Mouse (Mus musculus): ENCODE data around the gene Npr3. TPM values are rescaled to one million over a fixed set of nuclear protein-coding genes. Genes with fewer than 3 reads are reported as not detected.

Npr3 gene
- polyA plus RNA-seq, 1 experiment = not detected

DNA sequence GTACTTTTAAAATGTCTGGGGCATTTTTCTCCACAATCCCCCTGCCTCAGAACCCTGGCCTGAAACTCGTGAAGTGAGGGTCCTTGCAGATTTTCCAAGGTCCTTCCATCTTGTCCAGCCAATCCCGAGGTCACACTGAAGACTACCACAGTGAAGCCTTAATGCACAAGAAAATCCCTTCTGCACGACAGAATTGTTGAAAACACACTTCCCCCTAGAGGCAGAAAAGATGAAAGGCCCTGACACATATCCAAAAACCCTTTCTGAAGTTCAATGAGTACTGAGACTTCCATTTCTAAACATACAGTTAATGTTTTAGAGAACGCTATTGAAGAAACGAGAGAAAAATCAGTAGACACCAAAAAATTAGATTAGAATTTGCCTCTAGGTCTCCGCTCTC is 2.8 kb upstream of the Npr3 start:
- no peaks in the 10 kb centered on the region; the same call in 1 of the 2 replicates for H3K9me3 ChIP-seq
- H3K4me1 ChIP-seq = peaks cover 25% of the 10 kb centered on the region
- TF ChIP-seq FLI1 (IDR thresholded peaks at IDR 0.05; ENCODE audit: low read length) = no peak
- no peak for TF ChIP-seq GATA1 (IDR thresholded peaks at IDR 0.05; ENCODE audit: borderline replicate concordance, low read length)
- H3K27me3 ChIP-seq (replicated peaks) = peaks cover 39% of the 10 kb centered on the region
- H3K4me3 ChIP-seq (replicated peaks) = no peak overlapping the region
- H3K36me3 ChIP-seq (replicated peaks; ENCODE audit: low read length) = no peaks in the 10 kb centered on the region

DNA sequence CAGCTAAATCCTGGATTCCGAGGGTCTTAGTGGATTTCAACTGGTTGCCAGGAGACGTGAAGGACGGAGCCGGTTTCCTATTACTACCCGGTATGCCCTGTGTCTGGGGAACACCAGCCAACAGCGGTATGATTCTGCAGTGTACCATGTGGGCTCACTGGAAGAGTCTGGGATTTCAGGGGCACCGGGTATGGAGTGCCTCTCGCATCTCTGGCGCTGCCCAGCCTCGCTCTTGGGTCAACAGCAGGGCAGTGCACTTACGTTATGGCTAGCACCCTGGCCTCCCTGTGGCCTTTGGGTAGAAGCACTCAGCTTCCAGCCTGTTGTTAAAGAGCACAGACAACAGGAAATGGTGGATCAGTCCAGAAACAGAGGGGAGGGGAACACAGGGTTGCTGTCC is 1.1 kb upstream of the Npr3 start:
- Histone ChIP-seq H3K27me3 (replicated peaks) (peaks cover 57% of the 10 kb centered on the region), H3K4me3 (replicated peaks) (no peak overlapping the region), H3K4me1 (peaks cover 37% of the 10 kb centered on the region), H3K36me3 (replicated peaks; ENCODE audit: low read length) (no peaks in the 10 kb centered on the region), H3K9me3 (no peaks in the 10 kb centered on the region; the same call in 1 of the 2 replicates)
- TF ChIP-seq FLI1 (IDR thresholded peaks at IDR 0.05; ENCODE audit: low read length) = no peak
- TF ChIP-seq GATA1 (IDR thresholded peaks at IDR 0.05; ENCODE audit: borderline replicate concordance, low read length) = no peak

DNA sequence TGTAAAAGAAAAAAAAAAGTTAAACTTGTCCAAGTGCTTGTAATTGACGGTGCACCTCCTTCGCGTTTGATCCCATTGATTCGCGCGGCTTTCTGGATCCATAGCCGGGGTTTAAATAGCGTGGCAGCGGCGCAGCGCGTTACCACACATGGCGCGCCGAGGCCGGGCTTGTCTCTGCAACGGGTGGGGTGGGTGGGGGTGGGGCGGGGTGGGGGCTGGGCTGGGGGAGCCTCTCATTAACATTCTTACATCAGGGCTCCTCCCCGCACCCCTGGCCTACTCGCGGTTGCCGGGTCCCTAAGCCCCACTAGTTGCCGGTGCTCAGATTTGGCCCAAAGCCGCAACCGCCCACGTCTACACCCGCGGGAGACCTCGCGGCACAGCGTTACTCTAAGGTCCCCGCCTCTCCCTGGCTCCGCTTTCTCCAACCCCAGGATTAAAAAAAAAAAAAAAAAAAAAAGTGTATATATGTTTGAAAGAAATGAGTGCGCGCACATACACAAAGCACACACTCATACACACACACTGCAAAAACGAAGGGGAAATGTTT is 991 bp downstream of the Npr3 start:
- peak overlapping the region; percentile 92 for H3K4me3 ChIP-seq (replicated peaks)

DNA sequence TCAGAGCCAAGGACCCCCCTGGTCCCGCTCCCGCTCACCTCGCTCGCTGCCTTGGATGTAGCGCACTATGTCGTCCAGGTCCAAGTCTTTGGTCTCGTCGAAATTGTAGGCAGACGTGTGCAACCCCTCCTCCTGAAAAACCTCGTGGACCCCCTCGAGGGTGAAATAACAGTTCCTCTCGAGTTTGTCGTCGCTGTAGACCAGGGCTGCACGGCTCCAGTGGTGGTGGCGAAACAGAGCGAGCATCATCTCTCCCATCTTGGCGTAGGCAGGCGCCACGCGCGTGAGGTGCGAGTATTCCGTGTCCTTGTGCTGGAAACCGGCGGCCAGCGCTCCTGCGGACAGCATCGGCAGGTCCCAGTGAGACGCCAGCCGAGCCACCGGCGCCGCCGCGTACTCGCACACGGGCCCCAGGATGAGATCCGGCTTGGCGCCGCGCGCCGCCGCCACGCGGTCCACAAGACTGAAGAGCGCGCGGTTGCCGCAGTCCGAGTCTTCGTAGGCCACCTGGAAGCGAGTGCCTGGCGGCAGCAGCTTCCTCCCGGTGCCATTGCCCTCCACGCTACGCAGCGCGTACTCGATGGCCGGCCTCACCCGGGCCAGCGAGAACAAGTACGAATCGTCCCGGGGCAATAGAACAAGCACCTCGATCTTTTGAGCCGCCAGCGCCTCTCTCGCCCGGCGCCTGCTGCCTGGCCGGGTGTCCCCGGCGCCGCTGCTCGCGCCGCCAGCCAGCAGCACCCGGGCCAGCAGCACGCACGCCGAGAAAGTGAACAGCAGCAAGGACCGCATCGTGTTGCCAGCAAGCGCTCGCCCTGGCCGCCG is 2.0 kb downstream of the Npr3 start:
- H3K36me3 ChIP-seq (replicated peaks; ENCODE audit: low read length) = no peaks in the 10 kb centered on the region

More for the DNA sequence above, 991 bp downstream of the Npr3 start:
- H3K9me3 ChIP-seq = no peaks in the 10 kb centered on the region; the same call in 1 of the 2 replicates
- H3K36me3 ChIP-seq (replicated peaks; ENCODE audit: low read length) = no peaks in the 10 kb centered on the region
- peaks cover 37% of the 10 kb centered on the region for H3K4me1 ChIP-seq
- no peak for TF ChIP-seq GATA1 (IDR thresholded peaks at IDR 0.05; ENCODE audit: borderline replicate concordance, low read length)
- TF ChIP-seq FLI1 (IDR thresholded peaks at IDR 0.05; ENCODE audit: low read length) = no peak
- peaks cover 70% of the 10 kb centered on the region for H3K27me3 ChIP-seq (replicated peaks)

GRCm38 (mm10) chr15:11904043-11904847 is 2.8 kb downstream of the Npr3 start:
- Histone ChIP-seq H3K27me3 (replicated peaks) (peaks cover 76% of the 10 kb centered on the region), H3K36me3 (replicated peaks; ENCODE audit: low read length) (no peaks in the 10 kb centered on the region), H3K4me1 (peaks cover 37% of the 10 kb centered on the region), H3K9me3 (no peaks in the 10 kb centered on the region; the same call in 1 of the 2 replicates), H3K4me3 (replicated peaks) (no peak overlapping the region)
- TF ChIP-seq FLI1 (IDR thresholded peaks at IDR 0.05; ENCODE audit: low read length) (no peak), GATA1 (IDR thresholded peaks at IDR 0.05; ENCODE audit: borderline replicate concordance, low read length) (no peak)

More for the DNA sequence above, 2.0 kb downstream of the Npr3 start:
- H3K4me1 ChIP-seq = peaks cover 37% of the 10 kb centered on the region
- TF ChIP-seq GATA1 (IDR thresholded peaks at IDR 0.05; ENCODE audit: borderline replicate concordance, low read length) (no peak), FLI1 (IDR thresholded peaks at IDR 0.05; ENCODE audit: low read length) (no peak)
- no peaks in the 10 kb centered on the region; the same call in 1 of the 2 replicates for H3K9me3 ChIP-seq
- peak overlapping the region; percentile 82 for H3K4me3 ChIP-seq (replicated peaks)
- H3K27me3 ChIP-seq (replicated peaks) = peaks cover 75% of the 10 kb centered on the region

GRCm38 (mm10) chr15:11903196-11904042 is 3.7 kb downstream of the Npr3 start:
- peaks cover 73% of the 10 kb centered on the region for H3K27me3 ChIP-seq (replicated peaks)
- TF ChIP-seq GATA1 (IDR thresholded peaks at IDR 0.05; ENCODE audit: borderline replicate concordance, low read length) (no peak), FLI1 (IDR thresholded peaks at IDR 0.05; ENCODE audit: low read length) (no peak)
- no peak overlapping the region for H3K4me3 ChIP-seq (replicated peaks)
- peaks cover 37% of the 10 kb centered on the region for H3K4me1 ChIP-seq
- no peaks in the 10 kb centered on the region for H3K36me3 ChIP-seq (replicated peaks; ENCODE audit: low read length)
- H3K9me3 ChIP-seq = no peaks in the 10 kb centered on the region; the same call in 1 of the 2 replicates

- no peaks in the 10 kb centered on the region for H3K36me3 ChIP-seq (replicated peaks; ENCODE audit: low read length)
Measured at GRCm38 (mm10) chr15:11897617-11898016, 9.5 kb downstream of the Npr3 start.

GRCm38 (mm10) chr15:11897162-11897561 is 9.9 kb downstream of the Npr3 start:
- no peaks in the 10 kb centered on the region for H3K9me3 ChIP-seq

More at GRCm38 (mm10) chr15:11897617-11898016, 9.5 kb downstream of the Npr3 start:
- H3K9me3 ChIP-seq = no peaks in the 10 kb centered on the region
- H3K4me3 ChIP-seq (replicated peaks) = no peak overlapping the region
- peaks cover 24% of the 10 kb centered on the region for H3K27me3 ChIP-seq (replicated peaks)
- no peak for TF ChIP-seq FLI1 (IDR thresholded peaks at IDR 0.05; ENCODE audit: low read length)
- TF ChIP-seq GATA1 (IDR thresholded peaks at IDR 0.05; ENCODE audit: borderline replicate concordance, low read length) = no peak
- H3K4me1 ChIP-seq = no peaks in the 10 kb centered on the region

GRCm38 (mm10) chr15:11893969-11894368 is 13.1 kb downstream of the Npr3 start:
- Histone ChIP-seq H3K9me3 (0 out of 2 replicates have a peak, but pooled peaks cover under 1% of the 10 kb centered on the region), H3K4me1 (no peaks in the 10 kb centered on the region), H3K27me3 (replicated peaks) (peaks cover 6% of the 10 kb centered on the region), H3K4me3 (replicated peaks) (no peak overlapping the region), H3K36me3 (replicated peaks; ENCODE audit: low read length) (no peaks in the 10 kb centered on the region)
- TF ChIP-seq FLI1 (IDR thresholded peaks at IDR 0.05; ENCODE audit: low read length) (no peak), GATA1 (IDR thresholded peaks at IDR 0.05; ENCODE audit: borderline replicate concordance, low read length) (no peak)

More at GRCm38 (mm10) chr15:11897162-11897561, 9.9 kb downstream of the Npr3 start:
- TF ChIP-seq GATA1 (IDR thresholded peaks at IDR 0.05; ENCODE audit: borderline replicate concordance, low read length) (no peak), FLI1 (IDR thresholded peaks at IDR 0.05; ENCODE audit: low read length) (no peak)
- Histone ChIP-seq H3K4me3 (replicated peaks) (no peak overlapping the region), H3K4me1 (no peaks in the 10 kb centered on the region), H3K27me3 (replicated peaks) (peaks cover 20% of the 10 kb centered on the region), H3K36me3 (replicated peaks; ENCODE audit: low read length) (no peaks in the 10 kb centered on the region)
